Mouse (Mus musculus): ENCODE measurements at regions not wholly inside any gene's neighbourhood (a gene's known extent, or its start where the extent isn't known, plus 50 kb on each side); places are given as distances from the start of the nearest gene placed in this dataset.

DNA sequence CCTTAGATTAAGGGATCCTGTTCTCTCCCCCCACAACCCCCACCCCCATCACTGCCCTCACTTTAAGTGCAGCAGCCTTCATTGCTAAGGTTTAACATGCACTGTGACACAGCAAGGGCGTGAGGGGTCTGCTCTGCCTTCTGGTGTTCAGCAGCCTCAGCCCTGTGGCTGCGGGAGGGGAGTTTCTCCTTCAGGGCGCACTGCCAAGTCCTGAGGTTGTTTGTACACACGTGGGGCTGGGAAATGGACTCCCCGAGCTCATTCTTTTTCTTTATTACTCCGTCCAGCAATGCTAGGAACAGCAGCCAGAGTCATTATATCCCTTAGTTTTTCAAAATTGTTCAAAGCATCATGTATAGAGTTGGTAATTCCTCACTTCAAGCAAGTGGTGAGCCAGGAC, 363.1 kb downstream of the Ptpru start:
- Histone ChIP-seq H3K27me3 (replicated peaks; ENCODE audit: control insufficient read depth, insufficient read depth, low read length) (no peaks in the 10 kb centered on the region), H3K36me3 (ENCODE audit: control insufficient read depth, insufficient read depth, low read length) (no peaks in the 10 kb centered on the region), H3K4me3 (ENCODE audit: low read depth, low read length) (no peak overlapping the region), H3K9me3 (ENCODE audit: control insufficient read depth, low read length) (no peaks in the 10 kb centered on the region), H3K4me2 (no peak overlapping the region), H3K9ac (ENCODE audit: low read depth, low read length) (no peak overlapping the region), H3K27ac (ENCODE audit: low read depth, low read length) (no peak overlapping the region), H3K4me1 (replicated peaks; ENCODE audit: control insufficient read depth, insufficient read depth, low read length) (no peaks in the 10 kb centered on the region)
- DNase-seq (ENCODE audit: low spot score): no peak
- WGBS: 66% methylated on average over 6 of the region's 6 CpGs
- no peak for ATAC-seq (replicated peaks; ENCODE audit: low FRiP score)

DNA sequence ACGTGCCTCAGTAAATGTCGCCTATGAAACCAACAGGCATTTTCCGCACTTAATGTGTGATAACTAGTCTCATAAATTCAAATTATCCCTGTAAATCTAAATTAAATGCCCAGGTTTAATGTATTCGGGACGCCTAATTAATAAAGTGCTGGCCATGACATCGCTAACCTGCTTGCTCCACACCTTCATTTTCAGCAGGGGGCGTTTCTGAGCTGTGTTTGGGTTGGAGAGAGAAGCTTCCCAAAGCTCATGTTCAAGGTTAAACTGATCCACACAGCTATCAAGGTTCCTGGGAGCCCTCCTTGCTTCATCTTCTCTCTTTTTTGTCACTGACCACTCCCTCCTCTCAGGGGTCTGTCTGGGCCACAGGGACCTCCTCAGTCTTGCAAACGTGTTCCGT, 359.2 kb downstream of the Ptpru start:
- WGBS: 68% methylated on average over 9 of the region's 9 CpGs
- H3K36me3 ChIP-seq (ENCODE audit: control insufficient read depth, insufficient read depth, low read length): no peaks in the 10 kb centered on the region
- no peak for DNase-seq (ENCODE audit: low spot score)
- no peak overlapping the region for H3K4me3 ChIP-seq (ENCODE audit: low read depth, low read length)
- no peak overlapping the region for H3K9ac ChIP-seq (ENCODE audit: low read depth, low read length)
- H3K4me1 ChIP-seq (replicated peaks; ENCODE audit: control insufficient read depth, insufficient read depth, low read length): no peaks in the 10 kb centered on the region
- H3K4me2 ChIP-seq: no peak overlapping the region
- H3K27ac ChIP-seq (ENCODE audit: low read depth, low read length): no peak overlapping the region
- H3K9me3 ChIP-seq (ENCODE audit: control insufficient read depth, low read length): no peaks in the 10 kb centered on the region
- H3K27me3 ChIP-seq (replicated peaks; ENCODE audit: control insufficient read depth, insufficient read depth, low read length): no peaks in the 10 kb centered on the region
- ATAC-seq (replicated peaks; ENCODE audit: low FRiP score): no peak

DNA sequence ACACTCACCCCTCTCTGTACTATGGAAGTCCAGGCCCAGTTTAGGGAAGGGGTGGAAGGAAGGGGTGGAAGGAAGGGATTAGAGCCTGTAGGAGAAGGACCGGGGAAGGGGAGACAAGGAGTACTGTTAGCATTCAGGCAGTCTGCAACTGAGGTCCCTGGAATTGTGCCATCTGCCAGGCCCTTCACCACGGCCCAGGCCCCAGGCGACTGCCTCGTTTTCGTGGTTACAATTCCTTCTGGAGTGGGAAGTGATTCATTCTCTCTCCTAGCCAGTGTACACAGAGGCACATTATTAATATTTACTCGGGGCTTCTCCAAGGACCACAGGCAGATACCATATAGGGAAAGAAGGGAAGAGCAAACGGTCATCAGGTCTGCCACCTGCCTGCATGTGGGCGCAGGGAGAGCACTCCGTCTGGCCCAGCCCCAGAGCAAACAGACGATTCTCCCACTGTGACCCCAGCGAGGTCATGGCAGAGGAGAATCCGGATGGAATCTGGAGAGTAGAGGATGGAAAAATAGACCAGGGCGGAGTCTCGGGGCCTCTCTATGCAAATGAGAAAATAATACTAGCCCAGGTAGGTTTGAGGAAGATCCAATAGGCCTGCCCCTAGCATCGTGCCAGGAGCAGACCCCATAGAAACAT, 354.0 kb downstream of the Ptpru start:
- Histone ChIP-seq H3K4me1 (replicated peaks; ENCODE audit: control insufficient read depth, insufficient read depth, low read length) (no peaks in the 10 kb centered on the region), H3K9ac (ENCODE audit: low read depth, low read length) (no peak overlapping the region), H3K27ac (ENCODE audit: low read depth, low read length) (no peak overlapping the region), H3K36me3 (ENCODE audit: control insufficient read depth, insufficient read depth, low read length) (no peaks in the 10 kb centered on the region), H3K9me3 (ENCODE audit: control insufficient read depth, low read length) (no peaks in the 10 kb centered on the region), H3K4me2 (no peak overlapping the region), H3K27me3 (replicated peaks; ENCODE audit: control insufficient read depth, insufficient read depth, low read length) (no peaks in the 10 kb centered on the region; the same call in 1 of the 2 replicates), H3K4me3 (ENCODE audit: low read depth, low read length) (no peak overlapping the region)
- no peak for DNase-seq (ENCODE audit: low spot score)
- 48% methylated on average over 15 of the region's 15 CpGs for WGBS
- no peak for ATAC-seq (replicated peaks; ENCODE audit: low FRiP score)

- H3K9me3 ChIP-seq (ENCODE audit: control insufficient read depth, low read length): no peaks in the 10 kb centered on the region
- no peak overlapping the region for H3K4me2 ChIP-seq
- ATAC-seq (replicated peaks; ENCODE audit: low FRiP score): no peak
- H3K4me3 ChIP-seq (ENCODE audit: low read depth, low read length): no peak overlapping the region
- no peak overlapping the region for H3K27ac ChIP-seq (ENCODE audit: low read depth, low read length)
- WGBS: 38% methylated on average over 14 of the region's 14 CpGs
- no peaks in the 10 kb centered on the region for H3K4me1 ChIP-seq (replicated peaks; ENCODE audit: control insufficient read depth, insufficient read depth, low read length)
- no peak for DNase-seq (ENCODE audit: low spot score)
- H3K36me3 ChIP-seq (ENCODE audit: control insufficient read depth, insufficient read depth, low read length): no peaks in the 10 kb centered on the region
- H3K27me3 ChIP-seq (replicated peaks; ENCODE audit: control insufficient read depth, insufficient read depth, low read length): no peaks in the 10 kb centered on the region; the same call in 1 of the 2 replicates
- no peak overlapping the region for H3K9ac ChIP-seq (ENCODE audit: low read depth, low read length)
These were observed 353.4 kb downstream of the Ptpru start for GRCm38 (mm10) chr4:131484607-131485111.

- no peak for ATAC-seq (replicated peaks; ENCODE audit: low FRiP score)
- H3K27me3 ChIP-seq (replicated peaks; ENCODE audit: control insufficient read depth, insufficient read depth, low read length): no peaks in the 10 kb centered on the region; the same call in 1 of the 2 replicates
These were observed 352.8 kb downstream of the Ptpru start for GRCm38 (mm10) chr4:131485126-131485825.

DNA sequence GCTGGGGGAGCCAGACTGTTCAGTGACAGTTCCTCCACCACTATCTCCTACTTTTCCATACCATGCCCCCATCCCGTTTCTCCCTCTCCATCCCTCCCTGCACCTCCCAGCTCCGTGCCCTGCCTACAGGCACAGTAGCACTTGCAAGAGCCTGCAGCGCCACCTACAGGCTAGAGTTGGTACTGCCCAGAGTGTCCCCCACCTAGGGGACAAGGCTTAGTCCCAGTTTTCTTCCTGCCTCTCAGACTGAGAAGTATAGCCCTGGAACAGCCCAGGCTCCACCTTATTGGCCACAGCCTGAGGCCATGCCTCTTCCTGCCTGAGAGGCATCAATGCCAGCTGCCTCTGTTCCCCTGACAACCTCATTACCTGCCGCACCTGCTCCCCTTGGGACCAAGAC, 351.3 kb downstream of the Ptpru start:
- no peak for ATAC-seq (replicated peaks; ENCODE audit: low FRiP score)

More at GRCm38 (mm10) chr4:131485126-131485825, 352.8 kb downstream of the Ptpru start:
- Histone ChIP-seq H3K27ac (ENCODE audit: low read depth, low read length) (no peak overlapping the region), H3K4me1 (replicated peaks; ENCODE audit: control insufficient read depth, insufficient read depth, low read length) (no peaks in the 10 kb centered on the region), H3K9ac (ENCODE audit: low read depth, low read length) (no peak overlapping the region), H3K9me3 (ENCODE audit: control insufficient read depth, low read length) (no peaks in the 10 kb centered on the region), H3K36me3 (ENCODE audit: control insufficient read depth, insufficient read depth, low read length) (no peaks in the 10 kb centered on the region), H3K4me2 (no peak overlapping the region), H3K4me3 (ENCODE audit: low read depth, low read length) (no peak overlapping the region)
- no peak for DNase-seq (ENCODE audit: low spot score)
- WGBS: 75% methylated on average over 13 of the region's 13 CpGs

DNA sequence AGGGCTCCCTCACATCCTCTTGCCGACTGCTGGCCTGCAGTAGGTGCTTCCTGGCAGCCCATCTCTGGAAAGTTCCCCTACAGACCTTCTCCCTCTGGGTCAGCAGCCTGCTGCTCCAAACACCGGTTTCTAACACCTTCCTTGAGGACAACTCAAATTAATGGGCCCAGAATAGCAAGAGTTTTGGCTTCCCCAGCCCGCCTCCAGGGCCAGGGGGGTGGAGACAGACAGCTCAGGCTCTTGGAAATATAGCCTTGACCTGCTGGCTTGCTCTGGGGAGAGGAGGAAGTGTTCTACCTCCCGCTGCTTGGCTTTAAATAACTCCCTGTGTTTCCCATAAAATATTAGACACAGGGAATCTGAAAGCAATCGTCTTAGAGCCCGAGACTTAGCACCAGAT, 349.8 kb downstream of the Ptpru start:
- H3K36me3 ChIP-seq (ENCODE audit: control insufficient read depth, insufficient read depth, low read length): no peaks in the 10 kb centered on the region
- no peak for ATAC-seq (replicated peaks; ENCODE audit: low FRiP score)
- H3K4me2 ChIP-seq: no peak overlapping the region
- WGBS: 40% methylated on average over 6 of the region's 6 CpGs
- DNase-seq (ENCODE audit: low spot score): no peak
- no peaks in the 10 kb centered on the region for H3K4me1 ChIP-seq (replicated peaks; ENCODE audit: control insufficient read depth, insufficient read depth, low read length)
- no peak overlapping the region for H3K9ac ChIP-seq (ENCODE audit: low read depth, low read length)
- H3K4me3 ChIP-seq (ENCODE audit: low read depth, low read length): no peak overlapping the region
- no peak overlapping the region for H3K27ac ChIP-seq (ENCODE audit: low read depth, low read length)
- H3K27me3 ChIP-seq (replicated peaks; ENCODE audit: control insufficient read depth, insufficient read depth, low read length): no peaks in the 10 kb centered on the region; the same call in 1 of the 2 replicates
- no peaks in the 10 kb centered on the region for H3K9me3 ChIP-seq (ENCODE audit: control insufficient read depth, low read length)

More for the DNA sequence above, 351.3 kb downstream of the Ptpru start:
- Histone ChIP-seq H3K27ac (ENCODE audit: low read depth, low read length) (no peak overlapping the region), H3K4me3 (ENCODE audit: low read depth, low read length) (no peak overlapping the region), H3K9me3 (ENCODE audit: control insufficient read depth, low read length) (no peaks in the 10 kb centered on the region), H3K4me2 (no peak overlapping the region), H3K4me1 (replicated peaks; ENCODE audit: control insufficient read depth, insufficient read depth, low read length) (no peaks in the 10 kb centered on the region), H3K9ac (ENCODE audit: low read depth, low read length) (no peak overlapping the region), H3K36me3 (ENCODE audit: control insufficient read depth, insufficient read depth, low read length) (no peaks in the 10 kb centered on the region), H3K27me3 (replicated peaks; ENCODE audit: control insufficient read depth, insufficient read depth, low read length) (no peaks in the 10 kb centered on the region; the same call in 1 of the 2 replicates)
- DNase-seq (ENCODE audit: low spot score): peak; percentile 61
- 14% methylated on average over 4 of the region's 4 CpGs for WGBS

DNA sequence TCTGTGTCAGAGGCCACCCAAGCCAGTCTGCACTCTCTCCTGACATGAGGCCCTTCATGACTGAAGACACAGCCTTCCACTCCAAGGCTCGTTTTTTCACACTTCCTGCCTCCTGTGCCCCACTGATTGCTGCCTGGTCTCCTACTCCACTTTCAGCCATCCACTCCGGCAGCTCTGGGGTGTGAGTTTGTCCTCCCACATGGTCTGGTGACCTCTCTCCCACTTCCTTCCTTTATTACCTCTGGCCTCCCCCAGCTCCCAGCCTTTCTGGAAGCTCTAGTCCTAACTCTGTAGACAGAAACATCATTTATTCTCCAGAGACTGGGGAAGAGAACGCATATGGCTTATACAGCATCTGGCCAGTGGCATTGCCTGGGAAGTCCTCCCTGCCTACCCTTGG, 349.0 kb downstream of the Ptpru start:
- Histone ChIP-seq H3K36me3 (ENCODE audit: control insufficient read depth, insufficient read depth, low read length) (no peaks in the 10 kb centered on the region), H3K27ac (ENCODE audit: low read depth, low read length) (no peak overlapping the region), H3K27me3 (replicated peaks; ENCODE audit: control insufficient read depth, insufficient read depth, low read length) (no peaks in the 10 kb centered on the region; the same call in 1 of the 2 replicates), H3K4me3 (ENCODE audit: low read depth, low read length) (no peak overlapping the region), H3K9ac (ENCODE audit: low read depth, low read length) (no peak overlapping the region), H3K4me1 (replicated peaks; ENCODE audit: control insufficient read depth, insufficient read depth, low read length) (no peaks in the 10 kb centered on the region), H3K9me3 (ENCODE audit: control insufficient read depth, low read length) (no peaks in the 10 kb centered on the region), H3K4me2 (no peak overlapping the region)
- ATAC-seq (replicated peaks; ENCODE audit: low FRiP score): no peak
- WGBS: 24% methylated on average over 3 of the region's 3 CpGs
- DNase-seq (ENCODE audit: low spot score): no peak

GRCm38 (mm10) chr4:131491960-131492359, 346.1 kb downstream of the Ptpru start:
- Histone ChIP-seq H3K9me3 (ENCODE audit: control insufficient read depth, low read length) (no peaks in the 10 kb centered on the region), H3K4me3 (ENCODE audit: low read depth, low read length) (no peak overlapping the region), H3K4me1 (replicated peaks; ENCODE audit: control insufficient read depth, insufficient read depth, low read length) (no peaks in the 10 kb centered on the region), H3K27me3 (replicated peaks; ENCODE audit: control insufficient read depth, insufficient read depth, low read length) (no peaks in the 10 kb centered on the region; the same call in 1 of the 2 replicates), H3K27ac (ENCODE audit: low read depth, low read length) (no peak overlapping the region), H3K4me2 (no peak overlapping the region), H3K36me3 (ENCODE audit: control insufficient read depth, insufficient read depth, low read length) (no peaks in the 10 kb centered on the region), H3K9ac (ENCODE audit: low read depth, low read length) (no peak overlapping the region)
- ATAC-seq (replicated peaks; ENCODE audit: low FRiP score) (no peak), DNase-seq (ENCODE audit: low spot score) (no peak)
- WGBS: 66% methylated on average over 4 of the region's 4 CpGs
